Mouse (Mus musculus): ENCODE measurements around the gene Hoxa7. TPM values are rescaled to one million over a fixed set of nuclear protein-coding genes. Genes with fewer than 3 reads are reported as not detected.
A peak's percentile ranks its signal among the peaks of the same experiment; 100 is the strongest.

Gene Hoxa7
- polyA plus RNA-seq, 1 experiment from 2014 or later, result 13.9 TPM

DNA sequence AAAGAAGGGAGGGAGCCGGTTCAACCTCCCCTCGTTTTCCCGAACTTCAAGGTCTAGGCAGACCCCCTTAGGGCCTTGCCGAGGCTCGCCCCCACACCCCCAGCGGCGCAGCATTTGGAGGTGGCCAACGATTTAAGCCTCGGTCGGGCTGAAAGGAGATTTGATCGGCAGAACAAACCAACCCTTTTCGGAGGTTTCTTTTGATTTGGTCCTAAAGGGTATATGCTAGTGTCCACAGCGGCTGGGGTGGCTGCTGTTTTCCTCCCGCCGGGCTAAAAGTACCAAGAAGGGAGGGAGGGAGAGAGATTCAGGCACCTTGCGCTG is 27.7 kb upstream of the Hoxa7 start:
- WGBS, result 0% methylated on average over 16 of the region's 16 CpGs
- Histone ChIP-seq H3K27ac (ENCODE audit: low read length) (no peak overlapping the region), H3K4me2 (replicated peaks; ENCODE audit: low read depth, low read length) (no peak overlapping the region), H3K4me3 (ENCODE audit: low read depth, low read length) (no peak overlapping the region), H3K36me3 (ENCODE audit: control insufficient read depth, insufficient read depth, low read length) (no peaks in the 10 kb centered on the region), H3K27me3 (ENCODE audit: control insufficient read depth, insufficient read depth, low read length) (peaks cover 69% of the 10 kb centered on the region), H3K4me1 (ENCODE audit: control insufficient read depth, insufficient read depth, low read length) (no peaks in the 10 kb centered on the region), H3K9me3 (ENCODE audit: control insufficient read depth, low read depth, low read length) (no peaks in the 10 kb centered on the region), H3K9ac (replicated peaks; ENCODE audit: low read depth, low read length) (no peak overlapping the region)
- ATAC-seq (ENCODE audit: insufficient number of reproducible peaks, insufficient read depth, low FRiP score, low read depth), result no peak

GRCm38 (mm10) chr6:52248638-52249414 is 27.2 kb upstream of the Hoxa7 start:
- Histone ChIP-seq H3K4me2 (replicated peaks; ENCODE audit: low read depth, low read length) (no peak overlapping the region), H3K9me3 (ENCODE audit: control insufficient read depth, low read depth, low read length) (no peaks in the 10 kb centered on the region), H3K4me3 (ENCODE audit: low read depth, low read length) (no peak overlapping the region), H3K27ac (ENCODE audit: low read length) (no peak overlapping the region), H3K27me3 (ENCODE audit: control insufficient read depth, insufficient read depth, low read length) (peaks cover 68% of the 10 kb centered on the region), H3K9ac (replicated peaks; ENCODE audit: low read depth, low read length) (no peak overlapping the region), H3K36me3 (ENCODE audit: control insufficient read depth, insufficient read depth, low read length) (no peaks in the 10 kb centered on the region), H3K4me1 (ENCODE audit: control insufficient read depth, insufficient read depth, low read length) (no peaks in the 10 kb centered on the region)
- WGBS, result 1% methylated on average over 27 of the region's 27 CpGs
- ATAC-seq (ENCODE audit: insufficient number of reproducible peaks, insufficient read depth, low FRiP score, low read depth), result no peak

DNA sequence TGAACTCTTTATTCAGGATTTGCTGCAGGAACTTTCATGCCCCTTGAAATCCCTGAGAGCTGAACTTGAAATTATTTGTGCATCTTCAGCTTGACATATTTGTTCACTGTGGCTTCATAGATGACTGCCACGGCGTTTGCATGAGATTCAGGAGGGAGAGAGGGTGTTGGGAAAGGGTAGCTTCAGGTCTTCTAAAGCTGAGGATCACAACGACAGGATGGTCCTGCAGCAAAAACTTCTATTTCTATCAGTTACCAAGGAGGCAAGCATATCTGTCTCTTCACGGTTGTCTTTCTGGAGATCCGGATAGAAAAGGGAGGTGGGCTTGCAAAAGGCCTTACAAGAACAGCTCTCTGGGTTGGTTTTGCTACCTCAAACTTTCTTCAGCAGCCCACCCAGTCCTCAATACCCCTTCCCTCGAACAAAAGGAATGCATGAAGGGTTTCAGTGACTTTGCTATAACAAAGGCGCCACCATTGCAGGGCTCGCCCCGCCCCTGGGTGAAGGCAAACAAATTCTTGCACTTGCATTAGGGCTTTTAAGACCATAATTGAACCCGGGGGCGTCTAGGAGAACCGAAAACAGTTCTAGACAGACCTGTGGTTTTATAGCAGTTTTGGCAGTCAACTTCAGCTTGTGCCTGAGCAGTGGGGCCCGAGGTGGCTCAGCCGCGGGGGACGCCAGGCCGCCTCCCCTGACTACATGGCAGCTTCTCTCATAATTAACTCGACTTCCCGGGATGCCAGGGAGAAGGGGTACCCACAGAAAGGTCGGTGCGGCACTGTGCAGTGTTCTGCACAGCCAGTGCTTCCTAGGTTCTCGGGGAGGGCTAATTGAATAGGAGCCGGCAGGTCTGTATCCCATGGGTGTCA is 26.3 kb upstream of the Hoxa7 start:
- Histone ChIP-seq H3K27ac (ENCODE audit: low read length) (no peak overlapping the region), H3K4me2 (replicated peaks; ENCODE audit: low read depth, low read length) (no peak overlapping the region), H3K9ac (replicated peaks; ENCODE audit: low read depth, low read length) (no peak overlapping the region), H3K9me3 (ENCODE audit: control insufficient read depth, low read depth, low read length) (no peaks in the 10 kb centered on the region), H3K4me1 (ENCODE audit: control insufficient read depth, insufficient read depth, low read length) (no peaks in the 10 kb centered on the region), H3K27me3 (ENCODE audit: control insufficient read depth, insufficient read depth, low read length) (peaks cover 72% of the 10 kb centered on the region), H3K4me3 (ENCODE audit: low read depth, low read length) (no peak overlapping the region), H3K36me3 (ENCODE audit: control insufficient read depth, insufficient read depth, low read length) (no peaks in the 10 kb centered on the region)
- ATAC-seq (ENCODE audit: insufficient number of reproducible peaks, insufficient read depth, low FRiP score, low read depth), result no peak
- WGBS, result 3% methylated on average over 23 of the region's 23 CpGs

DNA sequence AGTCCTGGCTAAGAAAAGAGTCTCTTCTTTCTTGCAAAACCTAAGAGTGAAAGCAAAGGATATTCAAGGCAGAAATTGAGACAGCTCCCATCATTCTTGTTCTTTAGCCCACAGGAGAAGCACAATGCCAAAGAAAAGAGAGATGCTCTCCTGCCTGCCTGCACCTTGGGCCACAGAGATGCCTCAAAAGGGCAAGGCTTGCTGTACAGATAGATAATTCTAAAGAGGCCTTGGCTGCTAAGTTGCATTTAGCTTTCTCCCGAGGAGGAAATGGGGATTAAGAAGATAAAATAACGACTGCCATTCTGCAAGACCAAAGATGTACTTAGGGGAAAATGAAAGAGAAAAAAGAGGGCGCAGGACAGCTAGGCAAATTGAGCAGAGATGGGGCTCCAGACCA is 25.3 kb upstream of the Hoxa7 start:
- WGBS, result 4% methylated on average over 3 of the region's 3 CpGs
- H3K4me3 ChIP-seq (ENCODE audit: low read depth, low read length), result no peak overlapping the region
- H3K9ac ChIP-seq (replicated peaks; ENCODE audit: low read depth, low read length), result no peak overlapping the region

DNA sequence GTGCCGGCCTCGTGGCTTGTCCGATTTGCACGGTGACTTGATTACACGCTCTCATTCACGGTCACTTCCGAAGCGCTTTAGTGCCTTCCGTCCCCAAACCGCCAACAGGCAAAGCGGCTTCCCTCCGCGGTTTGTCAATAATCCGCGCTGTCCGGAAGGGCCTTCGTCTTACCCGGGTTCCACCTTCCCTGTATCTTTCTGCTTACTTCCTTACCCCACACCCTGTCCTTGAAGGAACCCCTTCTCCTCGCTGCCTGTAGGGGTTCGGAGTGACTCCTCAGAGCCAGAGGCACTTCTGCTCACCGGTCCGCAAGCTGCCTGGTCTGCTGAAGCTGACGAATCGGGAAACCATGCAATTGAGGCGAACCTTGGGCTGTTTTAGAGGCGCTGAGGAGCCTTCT is 24.7 kb upstream of the Hoxa7 start:
- Histone ChIP-seq H3K27me3 (ENCODE audit: control insufficient read depth, insufficient read depth, low read length) (peaks cover 80% of the 10 kb centered on the region), H3K27ac (ENCODE audit: low read length) (no peak overlapping the region), H3K36me3 (ENCODE audit: control insufficient read depth, insufficient read depth, low read length) (no peaks in the 10 kb centered on the region), H3K4me3 (ENCODE audit: low read depth, low read length) (no peak overlapping the region), H3K4me1 (ENCODE audit: control insufficient read depth, insufficient read depth, low read length) (no peaks in the 10 kb centered on the region), H3K9me3 (ENCODE audit: control insufficient read depth, low read depth, low read length) (no peaks in the 10 kb centered on the region), H3K4me2 (replicated peaks; ENCODE audit: low read depth, low read length) (no peak overlapping the region), H3K9ac (replicated peaks; ENCODE audit: low read depth, low read length) (no peak overlapping the region)
- under 1% methylated on average over 26 of the region's 26 CpGs for WGBS
- ATAC-seq (ENCODE audit: insufficient number of reproducible peaks, insufficient read depth, low FRiP score, low read depth), result no peak

More for the DNA sequence above, 25.3 kb upstream of the Hoxa7 start:
- no peak for ATAC-seq (ENCODE audit: insufficient number of reproducible peaks, insufficient read depth, low FRiP score, low read depth)
- no peaks in the 10 kb centered on the region for H3K4me1 ChIP-seq (ENCODE audit: control insufficient read depth, insufficient read depth, low read length)
- H3K27me3 ChIP-seq (ENCODE audit: control insufficient read depth, insufficient read depth, low read length), result peaks cover 80% of the 10 kb centered on the region
- no peaks in the 10 kb centered on the region for H3K9me3 ChIP-seq (ENCODE audit: control insufficient read depth, low read depth, low read length)
- no peaks in the 10 kb centered on the region for H3K36me3 ChIP-seq (ENCODE audit: control insufficient read depth, insufficient read depth, low read length)
- H3K27ac ChIP-seq (ENCODE audit: low read length), result no peak overlapping the region
- no peak overlapping the region for H3K4me2 ChIP-seq (replicated peaks; ENCODE audit: low read depth, low read length)

DNA sequence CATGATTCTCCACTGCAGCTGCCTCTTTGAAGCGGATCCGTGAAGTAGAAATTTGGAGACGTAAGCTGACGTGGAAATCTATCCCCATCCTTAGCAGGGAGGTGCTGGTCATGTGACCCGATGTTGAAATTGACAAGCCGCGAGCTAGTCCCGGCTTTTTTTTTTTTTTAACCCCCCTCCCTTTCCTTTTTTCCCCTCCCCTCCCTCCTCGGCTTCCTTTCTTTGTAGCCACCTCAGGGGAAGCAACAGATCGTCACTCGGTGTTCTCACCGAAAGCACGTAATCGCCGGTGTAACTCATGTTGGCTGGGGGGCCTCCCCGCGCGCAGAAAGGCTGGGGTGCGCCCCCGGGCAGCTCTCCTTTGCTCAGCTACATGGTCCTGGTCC is 24.1 kb upstream of the Hoxa7 start, which contains the start of gene Hoxa11:
Hoxa11 (minus strand) TSS at position 54 of the 386 bp plus-strand sequence.
- Histone ChIP-seq H3K9me3 (ENCODE audit: control insufficient read depth, low read depth, low read length) (no peaks in the 10 kb centered on the region), H3K9ac (replicated peaks; ENCODE audit: low read depth, low read length) (no peak within 1 kb of the TSS), H3K4me2 (replicated peaks; ENCODE audit: low read depth, low read length) (no peak within 1 kb of the TSS), H3K4me1 (ENCODE audit: control insufficient read depth, insufficient read depth, low read length) (no peaks in the 10 kb centered on the region), H3K4me3 (ENCODE audit: low read depth, low read length) (0 out of 2 replicates have a peak within 1 kb of the TSS, but pooled peaks have one; percentile 8), H3K36me3 (ENCODE audit: control insufficient read depth, insufficient read depth, low read length) (no peaks in the 10 kb centered on the region), H3K27ac (ENCODE audit: low read length) (no peak within 1 kb of the TSS), H3K27me3 (ENCODE audit: control insufficient read depth, insufficient read depth, low read length) (peaks cover 83% of the 10 kb centered on the region)
- WGBS, result under 1% methylated on average over 20 of the region's 20 CpGs
- no peak for ATAC-seq (ENCODE audit: insufficient number of reproducible peaks, insufficient read depth, low FRiP score, low read depth)

DNA sequence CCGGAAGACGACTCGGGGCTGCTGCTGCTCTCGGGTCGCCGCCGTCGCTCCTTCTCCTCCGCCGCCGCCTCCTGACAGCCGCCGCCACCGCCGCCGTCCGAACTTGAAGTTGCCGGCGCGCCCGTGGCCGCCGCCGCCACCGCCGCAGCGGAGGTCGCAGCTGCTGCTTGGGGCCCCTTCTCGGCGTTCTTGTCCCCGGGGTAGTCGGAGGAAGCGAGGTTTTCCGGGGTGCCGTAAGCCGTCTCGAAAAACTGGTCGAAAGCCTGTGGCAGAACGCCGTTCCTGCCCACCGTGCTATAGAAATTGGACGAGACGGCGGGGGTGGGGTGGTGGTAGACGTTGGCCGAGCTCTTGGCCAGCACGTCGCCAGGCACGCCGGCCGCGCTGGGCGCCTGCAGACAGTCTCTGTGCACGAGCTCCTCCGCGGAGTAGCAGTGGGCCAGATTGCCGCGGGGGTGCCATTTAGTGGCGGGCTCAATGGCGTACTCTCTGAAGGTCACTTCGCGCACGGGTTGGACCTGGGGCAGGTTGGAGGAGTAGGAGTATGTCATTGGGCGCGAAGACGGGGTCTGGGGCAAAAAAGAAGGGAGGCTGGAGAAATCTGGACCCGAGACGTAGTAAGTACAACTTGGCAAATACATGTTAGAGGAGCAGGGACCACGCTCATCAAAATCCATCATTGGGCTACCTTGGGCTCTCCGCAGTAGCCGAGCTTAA is 23.5 kb upstream of the Hoxa7 start:
- no peak overlapping the region for H3K27ac ChIP-seq (ENCODE audit: low read length)
- H3K36me3 ChIP-seq (ENCODE audit: control insufficient read depth, insufficient read depth, low read length), result no peaks in the 10 kb centered on the region
- no peak for ATAC-seq (ENCODE audit: insufficient number of reproducible peaks, insufficient read depth, low FRiP score, low read depth)
- peaks cover 86% of the 10 kb centered on the region for H3K27me3 ChIP-seq (ENCODE audit: control insufficient read depth, insufficient read depth, low read length)
- WGBS, result under 1% methylated on average over 71 of the region's 71 CpGs
- no peak overlapping the region for H3K4me2 ChIP-seq (replicated peaks; ENCODE audit: low read depth, low read length)
- H3K4me3 ChIP-seq (ENCODE audit: low read depth, low read length), result 0 out of 2 replicates have a peak overlapping the region, but pooled peaks have one; percentile 8
- no peaks in the 10 kb centered on the region for H3K9me3 ChIP-seq (ENCODE audit: control insufficient read depth, low read depth, low read length)
- H3K9ac ChIP-seq (replicated peaks; ENCODE audit: low read depth, low read length), result no peak overlapping the region
- H3K4me1 ChIP-seq (ENCODE audit: control insufficient read depth, insufficient read depth, low read length), result no peaks in the 10 kb centered on the region; the same call in 1 of the 2 replicates

GRCm38 (mm10) chr6:52244471-52245039 is 22.9 kb upstream of the Hoxa7 start:
- Histone ChIP-seq H3K4me1 (ENCODE audit: control insufficient read depth, insufficient read depth, low read length) (no peaks in the 10 kb centered on the region; the same call in 1 of the 2 replicates), H3K36me3 (ENCODE audit: control insufficient read depth, insufficient read depth, low read length) (no peaks in the 10 kb centered on the region), H3K9ac (replicated peaks; ENCODE audit: low read depth, low read length) (no peak overlapping the region), H3K27me3 (ENCODE audit: control insufficient read depth, insufficient read depth, low read length) (peaks cover 83% of the 10 kb centered on the region), H3K9me3 (ENCODE audit: control insufficient read depth, low read depth, low read length) (no peaks in the 10 kb centered on the region), H3K4me2 (replicated peaks; ENCODE audit: low read depth, low read length) (no peak overlapping the region), H3K4me3 (ENCODE audit: low read depth, low read length) (0 out of 2 replicates have a peak overlapping the region, but pooled peaks have one; percentile 8), H3K27ac (ENCODE audit: low read length) (no peak overlapping the region)
- no peak for ATAC-seq (ENCODE audit: insufficient number of reproducible peaks, insufficient read depth, low FRiP score, low read depth)
- 2% methylated on average over 23 of the region's 23 CpGs for WGBS

Data from stomach, embryonic 14.5 days (tissue).